Mouse (Mus musculus) bone marrow, adult 2 months (tissue): ENCODE measurements around the gene Iqcn. TPM values are rescaled to one million over a fixed set of nuclear protein-coding genes. Genes with fewer than 3 reads are reported as not detected.

Experiments used
- H3K27ac ChIP-seq: fragments of 200-500 bp; 2 replicates; pipeline ENCODE4 v1.5.1; 2012; ENCODE audit warnings: low read depth, mild to moderate bottlenecking, control low read depth, inconsistent platforms, low read length; ENCODE audit not compliant: control insufficient read depth, poor library complexity, insufficient read depth
- H3K4me1 ChIP-seq: fragments of 200-500 bp; 2 replicates; pipeline ENCODE4 v1.6.1; 2011; ENCODE audit warnings: low read length; ENCODE audit not compliant: control insufficient read depth, insufficient read depth
- H3K4me3 ChIP-seq: fragments of 200-500 bp; replicated peaks from 2 replicates; pipeline ENCODE3; 2011; ENCODE audit warnings: mild to moderate bottlenecking, low read depth, low read length, control low read depth; ENCODE audit not compliant: control insufficient read depth
- CTCF ChIP-seq: fragments of 200-500 bp; IDR thresholded peaks from 2 replicates; pipeline ENCODE4 v1.5.1; 2011; ENCODE audit warnings: low read length, control low read depth; ENCODE audit not compliant: control insufficient read depth, insufficient read depth
- POLR2A ChIP-seq: fragments of 200-500 bp; IDR thresholded peaks from 2 replicates; pipeline ENCODE4 v1.6.1; 2011; ENCODE audit warnings: low read depth, mild to moderate bottlenecking, control low read depth, low read length, borderline replicate concordance; ENCODE audit not compliant: control insufficient read depth
- WGBS: fragments of 180-500 bp; shearing (Covaris S2); methylation state at CpG from one replicate; pipeline ENCODE4 v1.1.7; 2018; 5-methylcytosine and 5-hydroxymethylcytosine counted together
- polyA plus RNA-seq: library from polyadenylated mRNA; stranded (reverse); fragments of >200 nt; gene quantifications from 2 replicates; pipeline ENCODE4 v1.2.4, GENCODE M21; 2011; ENCODE audit warnings: low replicate concordance; ENCODE audit not compliant: missing spikeins, insufficient read depth, insufficient read length

Gene Iqcn
- polyA plus RNA-seq, 1 experiment, result not detected

- Histone ChIP-seq H3K27ac (peak within 1 kb of the TSS; percentile 87), H3K4me1 (peaks cover 12% of the 10 kb centered on the region), H3K4me3 (peak within 1 kb of the TSS; percentile 70)
- TF ChIP-seq POLR2A, result peak; percentile 84
- TF ChIP-seq CTCF, result no peak
- under 1% methylated on average over 54 of the region's 55 CpGs for WGBS
These were observed 57.6 kb downstream of the Iqcn start, which contains the start of gene Mpv17l2 for GRCm38 (mm10) chr8:70760775-70761406. Mpv17l2 (minus strand) TSS chr8:70760946.

GRCm38 (mm10) chr8:70762118-70762517 lies 58.9 kb downstream of the Iqcn start:
- H3K4me1 ChIP-seq, result peaks cover 20% of the 10 kb centered on the region
- TF ChIP-seq CTCF (no peak), POLR2A (no peak)
- H3K4me3 ChIP-seq, result no peak overlapping the region
- 56% methylated on average over 1 of the region's 1 CpGs for WGBS
- H3K27ac ChIP-seq, result 0 out of 2 replicates have a peak overlapping the region, but pooled peaks have one; percentile 16

- Histone ChIP-seq H3K4me1 (peaks cover 21% of the 10 kb centered on the region), H3K27ac (peak overlapping the region; percentile 38; the same call in 1 of the 2 replicates), H3K4me3 (no peak overlapping the region)
- no peak for TF ChIP-seq POLR2A
- TF ChIP-seq CTCF, result peak; percentile 86
- WGBS, result under 1% methylated on average over 3 of the region's 3 CpGs
These were observed 60.1 kb downstream of the Iqcn start for GRCm38 (mm10) chr8:70763354-70763753.

GRCm38 (mm10) chr8:70764026-70764425 lies 60.8 kb downstream of the Iqcn start:
- WGBS, result 59% methylated on average over 8 of the region's 8 CpGs
- TF ChIP-seq CTCF, result no peak
- no peak for TF ChIP-seq POLR2A

GRCm38 (mm10) chr8:70764676-70765075 lies 61.4 kb downstream of the Iqcn start:
- Histone ChIP-seq H3K27ac (peak overlapping the region; percentile 70), H3K4me3 (no peak overlapping the region), H3K4me1 (peaks cover 28% of the 10 kb centered on the region)
- 89% methylated on average over 13 of the region's 13 CpGs for WGBS
- TF ChIP-seq POLR2A (no peak), CTCF (no peak)

More at GRCm38 (mm10) chr8:70764026-70764425, 60.8 kb downstream of the Iqcn start:
- Histone ChIP-seq H3K4me3 (no peak overlapping the region), H3K4me1 (peaks cover 26% of the 10 kb centered on the region), H3K27ac (peak overlapping the region; percentile 38)

GRCm38 (mm10) chr8:70765329-70765728 lies 62.1 kb downstream of the Iqcn start:
- TF ChIP-seq CTCF, result no peak
- TF ChIP-seq POLR2A, result no peak
- 30% methylated on average over 9 of the region's 9 CpGs for WGBS

GRCm38 (mm10) chr8:70765838-70766570 lies 62.7 kb downstream of the Iqcn start:
- H3K4me1 ChIP-seq, result peaks cover 25% of the 10 kb centered on the region
- H3K27ac ChIP-seq, result peak overlapping the region; percentile 70
- H3K4me3 ChIP-seq, result peak overlapping the region; percentile 82
- peak; percentile 36; the same call in 1 of the 2 replicates for TF ChIP-seq POLR2A
- TF ChIP-seq CTCF, result no peak
- WGBS, result 2% methylated on average over 34 of the region's 34 CpGs

More at GRCm38 (mm10) chr8:70765329-70765728, 62.1 kb downstream of the Iqcn start:
- Histone ChIP-seq H3K27ac (peak overlapping the region; percentile 70), H3K4me3 (peak overlapping the region; percentile 52), H3K4me1 (peaks cover 25% of the 10 kb centered on the region)
